Mouse (Mus musculus): ENCODE data around the gene 4930544D05Rik. TPM values are rescaled to one million over a fixed set of nuclear protein-coding genes. Genes with fewer than 3 reads are reported as not detected.
"Not testable (repeated sequence)": the region's sequence is repeated elsewhere in the genome, so short reads cannot be mapped to it uniquely, and the experiment has no call there.

Gene 4930544D05Rik
- total RNA-seq (2021) = 1 to 10 TPM in 1 of 2 experiments, not detected in 1; 1.1 TPM
- long read RNA-seq = 0 reads

DNA sequence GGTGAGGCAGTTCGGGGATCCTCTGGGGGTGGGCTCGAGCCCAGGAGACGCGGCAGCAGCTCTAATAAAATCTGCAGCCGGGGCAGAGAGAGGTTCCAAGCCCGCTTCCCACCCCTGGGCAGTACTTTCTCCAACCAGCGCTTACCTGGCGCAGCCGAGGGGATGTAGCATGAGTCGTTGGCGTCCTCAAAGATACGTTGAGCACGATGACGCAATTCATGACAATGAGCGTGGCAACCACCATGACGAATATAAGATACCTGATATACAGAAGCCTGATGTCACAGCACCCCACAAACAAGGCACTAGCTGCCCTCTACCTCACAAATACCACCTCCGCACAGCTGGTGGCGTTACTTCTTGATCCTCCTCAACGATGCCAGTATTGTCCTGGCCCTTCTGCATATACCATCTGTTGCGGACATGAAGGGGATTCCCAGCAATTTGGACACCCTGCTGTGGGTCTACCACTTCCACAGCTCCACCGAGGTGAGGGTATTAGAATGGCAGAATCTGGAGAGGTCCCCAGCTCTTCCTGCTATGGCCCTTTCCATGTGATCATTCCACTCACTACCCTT, at the start of gene 4930544D05Rik:
4930544D05Rik (plus strand) TSS at position 333 of the 578 bp plus-strand sequence.
- no peak for DNase-seq (ENCODE audit: low spot score in 2 of 2)

- no peak for DNase-seq (ENCODE audit: low spot score in 2 of 2)
These were observed 49.1 kb upstream of the 4930544D05Rik start for GRCm38 (mm10) chr11:70566586-70566985.

GRCm38 (mm10) chr11:70570614-70571013, 45.0 kb upstream of the 4930544D05Rik start:
- DNase-seq (ENCODE audit: low spot score in 2 of 2) = not testable (repeated sequence)

- DNase-seq (ENCODE audit: low spot score in 2 of 2) = no peak
These were observed 44.0 kb upstream of the 4930544D05Rik start for GRCm38 (mm10) chr11:70571641-70572040.

- no peak for DNase-seq (ENCODE audit: low spot score in 2 of 2)
These were observed 43.2 kb upstream of the 4930544D05Rik start for GRCm38 (mm10) chr11:70572348-70572902.

- DNase-seq (ENCODE audit: low spot score in 2 of 2) = no peak
These were observed 41.8 kb upstream of the 4930544D05Rik start for GRCm38 (mm10) chr11:70573872-70574271.

DNA sequence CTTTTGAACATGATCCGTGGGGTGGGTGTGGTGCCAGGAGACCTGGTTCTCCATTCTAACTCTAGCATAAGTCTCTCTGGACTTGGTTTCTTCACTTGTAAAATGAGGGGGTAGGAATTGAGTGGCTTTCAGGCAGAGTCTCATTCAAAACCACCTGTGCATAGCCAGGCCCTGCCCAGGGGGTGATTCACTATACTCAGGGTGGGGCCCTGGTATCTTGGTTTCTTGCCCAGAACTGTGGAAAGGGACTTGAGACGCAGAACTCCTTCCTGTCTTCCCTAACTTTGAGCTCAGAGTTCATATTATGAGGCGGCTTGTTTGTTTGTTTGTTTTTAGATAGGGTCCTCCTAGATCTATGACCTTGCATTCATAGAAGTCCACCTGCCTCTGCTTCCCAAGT, 38.4 kb upstream of the 4930544D05Rik start:
- DNase-seq (ENCODE audit: low spot score in 2 of 2) = no peak

- no peak for DNase-seq (ENCODE audit: low spot score in 2 of 2)
These were observed 36.7 kb upstream of the 4930544D05Rik start for GRCm38 (mm10) chr11:70578962-70579361.

DNA sequence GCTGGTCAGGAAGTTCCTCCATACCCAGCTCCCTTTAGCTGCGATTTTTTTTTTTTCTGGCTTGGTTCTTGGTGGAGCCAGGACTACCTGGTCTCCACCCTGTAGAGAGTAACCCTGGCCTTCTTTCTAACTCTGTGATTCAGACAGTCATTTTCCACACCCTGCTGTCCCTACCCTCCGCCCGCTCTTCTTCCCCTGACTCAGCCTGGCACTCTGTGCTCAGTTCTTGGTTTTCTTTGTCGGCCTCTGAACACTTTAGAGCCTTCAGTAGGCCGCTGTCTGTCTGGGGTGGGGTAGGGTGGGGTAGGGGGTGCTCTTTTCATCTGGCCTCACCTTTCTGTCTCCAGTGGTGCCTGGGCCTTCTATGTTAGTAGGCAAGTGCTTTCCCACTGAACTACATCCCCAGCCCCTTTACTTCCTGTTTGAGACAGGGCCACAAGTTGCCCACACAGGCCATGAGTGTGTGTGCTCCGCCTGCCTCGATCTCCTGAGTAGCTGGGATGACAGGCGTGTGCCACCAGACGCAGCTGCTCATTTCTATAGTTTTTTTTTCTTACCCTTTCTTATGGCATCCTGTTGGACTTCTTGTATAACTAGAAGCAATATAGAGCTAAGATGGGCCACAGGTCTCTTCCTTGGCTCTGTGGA, 35.8 kb upstream of the 4930544D05Rik start:
- DNase-seq (ENCODE audit: low spot score in 2 of 2) = no peak

- no peak for DNase-seq (ENCODE audit: low spot score in 2 of 2)
These were observed 35.3 kb upstream of the 4930544D05Rik start for GRCm38 (mm10) chr11:70580358-70580720.

- no peak for DNase-seq (ENCODE audit: low spot score in 2 of 2)
These were observed 34.7 kb upstream of the 4930544D05Rik start for GRCm38 (mm10) chr11:70580921-70581320.

DNA sequence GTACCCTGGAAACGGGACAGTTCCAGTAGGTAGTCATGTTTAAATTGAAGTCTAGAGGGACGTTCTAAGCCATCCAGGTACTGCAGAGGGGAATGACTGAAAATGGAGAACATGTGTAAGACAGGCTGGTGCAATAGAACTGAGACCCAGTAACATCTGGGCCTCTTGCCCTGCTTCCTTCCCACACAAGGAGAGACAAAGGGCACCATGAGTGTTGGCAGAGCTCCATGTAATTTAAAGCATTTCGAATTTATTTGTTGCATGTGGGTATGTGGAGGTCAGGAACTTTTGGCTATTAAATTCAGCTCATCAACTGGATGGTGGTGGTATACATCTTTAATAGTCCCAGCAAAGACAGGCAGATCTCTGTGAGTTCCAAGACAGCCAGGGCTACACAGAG, 33.5 kb upstream of the 4930544D05Rik start:
- DNase-seq (ENCODE audit: low spot score in 2 of 2) = no peak

- DNase-seq (ENCODE audit: low spot score in 2 of 2) = no peak
These were observed 32.5 kb upstream of the 4930544D05Rik start for GRCm38 (mm10) chr11:70583022-70583714.

GRCm38 (mm10) chr11:70583775-70584174, 31.9 kb upstream of the 4930544D05Rik start:
- DNase-seq (ENCODE audit: low spot score in 2 of 2) = no peak

GRCm38 (mm10) chr11:70585457-70585856, 30.2 kb upstream of the 4930544D05Rik start:
- DNase-seq (ENCODE audit: low spot score in 2 of 2) = no peak

DNA sequence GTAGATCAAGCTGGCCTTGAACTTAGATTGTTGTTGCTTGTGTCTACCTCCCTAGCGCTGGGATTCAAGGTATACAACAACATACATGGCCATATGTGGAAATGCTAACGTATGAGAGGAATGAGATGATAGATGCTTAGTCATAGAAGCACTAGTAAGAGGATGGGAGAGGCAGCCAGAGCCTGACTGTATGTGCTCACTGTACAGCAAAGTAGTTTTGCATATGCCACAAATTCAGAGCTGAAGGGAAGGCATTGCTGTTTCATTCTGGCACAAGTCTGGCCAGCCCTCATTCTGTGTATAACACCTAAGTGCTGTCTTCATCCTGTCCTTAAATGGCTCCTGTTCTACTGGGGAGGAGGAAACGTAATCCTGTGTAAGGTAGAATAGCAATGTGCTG, 29.4 kb upstream of the 4930544D05Rik start:
- DNase-seq (ENCODE audit: low spot score in 2 of 2) = no peak

DNA sequence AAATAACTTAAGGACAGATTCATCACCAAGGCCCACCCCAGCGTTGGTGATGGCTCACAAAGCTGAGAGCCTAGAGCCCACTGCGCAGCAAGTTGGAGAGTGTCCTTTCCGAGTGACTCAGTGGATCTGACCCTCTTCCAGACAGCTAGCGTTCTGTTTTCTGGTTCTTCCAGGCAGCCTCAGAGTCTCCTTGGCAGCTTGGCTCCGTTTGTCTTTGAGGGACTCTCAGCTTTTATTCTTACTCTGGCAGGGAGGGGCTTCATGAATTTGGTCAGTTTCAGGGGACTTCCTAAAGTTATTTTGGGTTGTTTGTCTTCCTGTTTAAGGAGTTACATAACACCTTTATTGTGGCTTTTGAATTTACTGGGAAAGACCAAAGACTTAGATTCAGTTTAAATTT, 28.7 kb upstream of the 4930544D05Rik start:
- no peak for DNase-seq (ENCODE audit: low spot score in 2 of 2)

DNA sequence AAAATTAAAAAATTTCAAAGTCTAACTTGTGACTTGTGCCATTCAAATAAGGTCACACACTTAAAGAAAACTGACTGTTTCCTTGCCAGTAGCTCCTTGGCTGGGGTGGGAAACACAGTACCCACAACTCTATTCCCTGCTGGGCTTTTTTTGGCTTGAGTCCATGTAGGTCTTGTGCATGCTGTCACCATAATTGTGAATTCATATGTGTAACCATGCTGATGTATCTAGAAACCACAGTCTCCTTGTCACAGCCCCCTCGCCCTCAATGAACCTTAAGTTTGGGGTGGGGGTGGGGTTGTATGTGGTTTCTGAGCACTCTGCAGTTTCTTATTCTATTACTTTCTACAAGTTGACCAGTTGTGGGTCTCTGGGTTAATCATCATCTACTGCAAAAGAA, 23.9 kb upstream of the 4930544D05Rik start:
- DNase-seq (ENCODE audit: low spot score in 2 of 2) = no peak

DNA sequence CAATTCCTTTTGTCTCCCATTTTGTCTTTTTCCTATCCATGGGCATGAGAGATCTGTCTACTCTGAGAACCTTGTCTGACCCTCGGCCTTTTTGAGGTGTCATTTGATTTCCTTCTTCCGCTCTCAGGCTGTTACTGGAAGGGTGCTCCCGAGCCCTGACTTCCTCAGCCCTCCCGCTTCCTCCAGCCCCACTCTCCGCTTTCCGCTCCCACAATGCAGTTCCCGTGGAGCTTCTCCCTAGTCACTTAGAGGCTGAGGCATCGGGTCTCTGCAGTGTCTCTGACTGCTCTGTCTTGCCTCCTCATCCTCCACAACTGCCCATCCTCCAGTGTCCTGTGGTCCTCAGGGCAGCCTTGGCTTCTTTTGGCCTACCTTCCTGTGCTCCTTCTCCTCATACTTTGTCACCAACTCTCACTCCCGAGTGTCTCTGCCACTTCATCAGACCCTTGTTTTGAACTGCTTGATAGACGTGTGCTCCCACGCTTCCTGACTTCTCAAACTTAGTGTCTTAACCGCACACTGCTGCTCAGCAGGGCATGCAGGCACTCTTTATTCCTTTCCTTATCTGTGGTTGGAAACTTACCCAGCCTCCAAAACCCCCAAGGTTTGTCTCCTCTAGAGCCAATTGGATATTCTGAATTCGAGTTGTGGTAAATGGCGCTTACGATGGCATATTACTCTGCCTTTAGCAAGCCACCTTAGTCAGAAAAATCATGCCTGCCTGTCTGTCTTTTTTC, 21.2 kb upstream of the 4930544D05Rik start:
- DNase-seq (ENCODE audit: low spot score in 2 of 2) = no peak

GRCm38 (mm10) chr11:70595638-70596037, 20.0 kb upstream of the 4930544D05Rik start:
- no peak for DNase-seq (ENCODE audit: low spot score in 2 of 2)

DNA sequence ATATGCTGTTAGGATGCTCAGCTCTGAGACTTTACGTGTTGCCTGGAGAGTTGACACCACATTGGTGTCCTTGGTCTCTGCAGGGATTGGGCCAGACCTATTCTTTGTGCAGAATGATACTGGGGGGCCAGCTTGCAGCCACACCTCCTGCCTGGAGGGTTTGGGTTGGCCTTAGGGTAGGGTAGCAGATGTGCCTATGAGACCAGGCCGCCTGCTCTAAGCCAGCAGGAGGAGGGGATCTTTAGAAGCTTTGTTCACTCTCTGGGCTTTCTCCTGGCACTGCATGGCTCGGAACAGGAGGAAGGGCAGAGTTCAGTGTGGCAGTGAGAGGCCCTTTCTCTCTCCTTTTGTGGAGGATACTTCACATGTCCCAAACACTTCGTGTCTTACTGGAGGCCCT, 19.6 kb upstream of the 4930544D05Rik start:
- DNase-seq (ENCODE audit: low spot score in 2 of 2) = no peak

Measured in layer of hippocampus, postnatal 10 days (tissue).